Mouse (Mus musculus) c-Kit-positive CD71-positive TER-119-negative erythroid progenitor cells, embryonic 14.5 days (primary cell): ENCODE results near the gene Tmc2.

Experiments used
- DNase-seq: peaks from one replicate; pipeline ENCODE4 v3.0.0-alpha.2; 2013; ENCODE audit warnings: low read depth

The Tmc2 gene

DNA sequence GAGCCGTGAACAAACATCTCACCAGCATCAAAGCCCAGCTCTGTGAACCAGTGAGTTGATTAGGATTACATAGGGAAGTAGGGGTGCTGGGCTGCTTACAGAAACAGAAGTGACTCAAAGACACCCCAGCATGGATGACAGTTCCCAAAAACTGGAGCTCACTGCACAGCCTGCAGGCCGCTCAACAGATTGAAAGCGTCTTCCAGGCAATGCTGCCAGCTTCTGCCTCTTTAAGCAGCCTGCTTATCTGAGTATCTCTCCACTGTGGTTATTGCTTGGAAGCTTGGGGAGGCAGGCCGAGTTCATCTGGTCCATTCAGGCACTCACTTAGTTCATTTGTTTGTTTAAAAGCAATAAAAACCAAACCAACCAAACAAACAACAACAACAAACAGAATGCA is 61.8 kb downstream of the Tmc2 start:
- no peak for DNase-seq

DNA sequence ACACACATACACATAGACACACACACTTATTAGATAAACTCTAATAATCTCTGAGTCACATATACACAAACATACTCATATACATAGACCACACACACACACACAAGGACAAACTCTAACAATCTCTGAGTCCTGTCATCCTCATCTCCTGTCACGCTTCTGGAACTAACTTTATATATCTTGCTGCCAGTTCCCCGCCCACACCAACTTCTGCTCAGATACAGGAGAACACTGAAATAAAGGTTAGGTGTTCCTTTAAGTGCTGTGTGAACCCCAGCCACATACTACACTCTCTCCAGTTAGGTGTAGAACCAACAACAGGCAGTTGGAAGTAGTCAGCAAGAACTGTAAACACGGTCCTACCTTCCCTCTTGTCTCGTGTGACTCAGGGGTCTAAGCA is 65.8 kb downstream of the Tmc2 start:
- DNase-seq = no peak

DNA sequence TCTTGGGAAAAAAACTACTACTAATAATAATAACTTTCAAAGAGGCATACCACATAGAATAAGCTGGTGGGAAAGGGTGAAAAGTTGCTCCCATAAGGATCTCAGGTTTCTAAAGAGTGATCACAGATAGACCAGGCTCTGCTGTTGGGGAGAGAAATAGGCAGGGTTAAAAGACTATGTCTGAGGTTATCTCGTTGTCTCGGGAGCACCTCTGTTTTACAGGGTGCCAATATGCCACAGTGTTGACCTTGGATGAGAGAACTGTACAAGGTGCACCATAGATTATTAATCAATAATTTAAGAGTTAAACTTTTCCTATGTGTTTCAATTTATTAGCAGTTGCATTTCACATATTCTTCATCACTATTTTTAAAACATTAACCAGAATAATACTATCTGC is 66.9 kb downstream of the Tmc2 start:
- no peak for DNase-seq

DNA sequence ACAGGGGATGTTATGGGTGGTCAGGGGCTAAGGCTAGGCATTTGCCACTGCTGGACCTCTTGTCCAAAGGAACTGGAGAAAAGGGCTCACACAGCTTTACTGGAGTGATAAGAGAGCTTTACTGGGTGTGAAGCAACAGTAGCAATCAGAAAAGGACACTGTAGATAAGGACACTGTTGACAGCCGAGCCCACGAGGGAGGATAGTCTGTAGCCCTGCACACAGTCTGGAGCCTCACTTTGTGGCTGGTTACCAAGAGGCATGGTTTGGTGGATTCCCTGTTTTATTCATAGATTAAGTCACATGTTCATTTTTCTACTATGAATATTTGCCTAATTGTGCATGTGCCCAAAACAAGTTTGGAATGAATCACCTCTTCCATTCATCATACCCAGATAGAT is 67.4 kb downstream of the Tmc2 start:
- DNase-seq = peak; percentile 65

DNA sequence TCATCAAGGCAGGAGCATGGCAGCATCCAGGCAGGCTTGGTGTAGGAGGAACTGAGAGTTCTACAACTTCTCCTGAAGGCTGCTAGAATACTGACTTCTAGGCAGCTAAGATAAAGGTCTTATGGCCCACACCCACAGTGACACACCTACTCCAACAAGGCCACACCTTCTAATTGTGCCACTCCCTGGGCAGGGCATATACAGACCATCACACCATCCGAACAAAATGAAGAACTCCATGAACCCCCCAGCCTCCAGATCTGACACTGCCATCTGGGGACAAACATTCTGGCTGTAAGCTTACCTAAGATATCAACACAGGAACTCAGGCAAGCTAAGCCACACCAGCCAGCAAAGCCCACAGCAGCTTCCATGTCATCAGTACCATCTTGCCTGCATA is 70.5 kb downstream of the Tmc2 start:
- peak; percentile 79 for DNase-seq

DNA sequence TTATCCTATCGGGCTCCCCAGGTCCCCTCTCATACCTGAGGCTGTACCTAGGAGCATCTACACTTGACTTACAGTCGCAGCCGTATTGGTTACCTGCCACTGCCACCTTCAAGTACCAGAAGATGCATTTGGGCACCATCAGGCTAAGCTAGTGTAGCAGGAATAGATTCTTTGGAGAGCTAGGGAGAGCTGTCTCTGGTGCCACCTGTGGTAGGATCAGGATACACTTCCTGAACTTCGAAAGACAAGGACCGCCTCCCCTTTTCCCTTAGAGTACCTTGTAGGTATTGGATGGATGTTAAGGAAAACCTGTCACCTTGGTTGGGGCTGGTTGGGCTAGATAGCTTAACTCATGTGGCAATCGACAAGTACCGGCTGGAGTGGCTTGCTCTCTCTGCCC is 73.1 kb downstream of the Tmc2 start:
- DNase-seq = no peak

DNA sequence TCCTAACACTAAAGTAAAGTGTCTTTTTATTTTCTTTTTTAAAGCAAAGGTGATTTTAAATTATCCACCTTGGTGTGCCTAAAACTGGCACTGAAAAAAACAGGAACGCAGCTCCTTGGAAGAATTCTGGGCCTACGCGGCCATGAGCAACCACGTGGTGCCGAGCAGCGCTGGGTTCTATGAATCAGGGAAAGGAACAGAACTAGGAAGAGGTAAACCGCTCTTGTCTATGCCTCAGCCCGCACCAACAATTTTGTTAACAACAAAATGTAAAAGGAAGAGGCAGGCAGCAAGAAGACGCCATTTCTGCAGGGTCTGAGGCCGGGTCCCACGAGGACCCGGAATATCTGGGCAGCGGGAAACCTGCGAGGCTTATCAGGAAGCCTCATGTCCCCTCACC is 78.7 kb downstream of the Tmc2 start:
- no peak for DNase-seq

DNA sequence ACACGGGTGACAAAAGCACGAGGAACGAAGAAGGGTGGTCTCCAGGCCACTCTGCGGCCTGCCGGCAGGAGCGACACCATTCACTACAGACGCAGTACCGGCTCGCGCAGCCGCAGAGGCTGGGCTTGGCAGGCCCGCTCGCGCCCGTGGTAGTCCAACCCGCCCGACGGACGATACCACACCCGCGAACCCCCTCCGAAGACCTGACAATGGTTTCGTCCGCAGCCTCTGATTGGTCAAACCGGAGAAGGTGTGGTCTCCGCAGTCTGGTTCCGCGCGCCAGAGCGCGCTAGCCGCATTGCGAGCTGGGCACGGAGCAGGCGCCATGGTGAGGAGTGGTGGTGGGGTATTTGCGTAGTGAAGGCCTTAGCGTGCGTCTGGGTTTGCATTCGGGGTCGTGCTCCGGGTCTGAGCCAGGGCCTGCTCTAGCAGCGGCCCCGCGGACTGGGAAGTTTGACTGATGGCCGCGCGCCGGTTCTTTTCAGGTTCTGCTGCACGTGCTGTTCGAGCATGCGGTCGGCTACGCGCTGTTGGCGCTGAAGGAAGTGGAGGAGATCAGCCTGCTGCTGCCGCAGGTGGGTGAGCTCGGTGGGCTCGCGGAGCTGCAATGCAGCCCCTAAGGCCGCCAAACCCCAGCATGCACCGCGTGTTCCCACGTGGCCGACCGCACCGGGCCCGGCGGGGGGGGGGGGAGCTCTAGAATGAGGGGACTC is 79.3 kb downstream of the Tmc2 start, which contains the start of gene Nop56:
Gene Nop56 (plus strand): TSS at position 282 of the 713 bp plus-strand sequence.
- peak; percentile 94 for DNase-seq

DNA sequence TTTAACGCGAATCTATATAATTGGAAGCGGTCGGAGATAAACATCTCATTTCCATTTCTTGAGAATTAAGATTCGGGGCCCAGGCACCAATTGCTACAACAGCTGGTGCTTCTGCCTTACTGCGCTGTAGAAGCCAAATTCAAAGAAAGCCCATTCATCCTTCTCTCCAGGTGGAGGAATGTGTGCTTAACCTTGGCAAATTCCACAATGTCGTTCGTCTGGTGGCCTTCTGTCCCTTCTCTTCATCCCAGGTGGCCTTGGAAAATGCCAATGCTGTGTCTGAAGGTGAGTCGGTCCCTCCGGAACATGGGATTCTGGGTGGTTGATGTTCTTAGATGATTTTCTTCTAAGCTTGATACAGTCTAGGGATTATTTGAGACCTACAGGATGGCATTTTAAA is 79.9 kb downstream of the Tmc2 start:
- DNase-seq = no peak

DNA sequence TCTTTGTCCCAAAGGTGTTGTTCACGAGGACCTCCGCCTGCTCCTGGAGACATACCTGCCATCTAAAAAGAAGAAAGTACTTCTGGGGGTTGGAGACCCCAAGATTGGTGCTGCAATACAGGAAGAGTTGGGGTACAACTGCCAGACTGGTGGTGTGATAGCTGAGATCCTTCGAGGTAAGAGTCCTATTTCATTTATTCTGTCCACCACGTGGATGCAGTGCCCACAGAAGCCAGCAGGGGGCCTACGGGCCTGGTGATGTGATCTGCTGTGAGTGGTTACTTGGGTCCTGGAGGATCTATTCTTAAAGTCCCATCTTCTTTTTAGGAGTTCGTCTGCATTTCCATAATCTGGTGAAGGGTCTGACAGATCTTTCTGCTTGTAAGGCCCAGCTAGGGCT is 80.7 kb downstream of the Tmc2 start:
- peak; percentile 86 for DNase-seq

DNA sequence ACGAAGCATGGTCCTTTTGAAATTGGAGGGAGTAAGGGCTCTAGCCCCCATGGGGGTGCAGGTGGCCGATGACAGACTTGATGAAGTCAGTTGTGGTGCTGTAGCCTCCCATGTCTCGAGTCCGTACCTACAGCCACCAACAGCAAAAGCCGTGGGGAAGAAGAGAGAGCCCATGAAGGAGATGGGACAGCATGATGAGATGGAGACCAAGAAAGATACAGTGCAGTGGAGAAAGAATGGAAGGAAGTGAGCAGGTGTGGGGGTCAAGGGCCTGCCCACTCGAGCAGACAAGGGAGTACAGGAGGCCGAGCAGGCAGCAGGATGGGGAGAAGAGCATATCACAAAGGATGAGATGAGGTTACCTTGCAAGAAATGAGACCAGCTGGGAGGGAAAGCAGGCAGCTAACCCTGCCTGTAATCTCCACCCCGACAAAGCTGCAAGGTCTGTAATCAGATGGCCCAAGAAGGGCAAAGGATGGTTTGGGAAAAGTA is 84.7 kb downstream of the Tmc2 start:
- DNase-seq = no peak

DNA sequence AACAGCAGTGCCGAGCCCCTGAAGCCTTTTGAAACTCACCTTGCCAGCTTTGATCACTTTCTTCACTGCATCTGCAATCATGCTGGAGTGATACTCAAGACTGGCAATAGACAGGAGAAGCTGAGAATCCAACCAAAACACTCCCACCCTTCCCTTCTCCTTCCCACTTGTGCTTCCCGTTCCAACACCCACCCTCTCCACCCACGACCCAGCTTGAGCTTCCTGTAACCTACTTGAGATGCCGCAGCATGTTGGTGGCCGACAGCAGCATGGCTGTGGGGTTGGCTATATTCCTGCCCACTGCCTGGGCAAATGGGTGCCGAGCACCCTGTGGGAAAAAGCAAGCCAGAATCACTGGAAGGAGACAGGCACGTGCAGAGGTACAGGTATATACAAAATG is 85.2 kb downstream of the Tmc2 start:
- no peak for DNase-seq

DNA sequence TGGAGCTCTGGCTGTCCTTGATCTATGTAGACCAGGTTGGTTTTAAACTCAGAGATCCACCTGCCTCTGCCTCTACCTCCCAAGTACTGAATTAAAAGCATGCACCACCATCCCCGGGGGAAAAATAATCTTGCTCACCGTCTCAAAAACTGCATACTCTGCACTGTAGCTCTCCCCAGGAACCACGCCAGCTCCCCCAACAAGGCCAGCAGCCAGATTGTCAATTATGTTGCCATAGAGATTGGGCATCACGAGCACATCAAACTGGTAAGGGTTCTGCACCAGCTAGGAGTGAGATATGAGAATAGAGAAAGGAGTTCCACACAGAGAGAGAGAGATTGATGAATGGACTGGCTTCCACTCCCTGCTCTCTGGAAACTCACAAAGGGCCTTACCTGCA is 85.8 kb downstream of the Tmc2 start:
- no peak for DNase-seq

DNA sequence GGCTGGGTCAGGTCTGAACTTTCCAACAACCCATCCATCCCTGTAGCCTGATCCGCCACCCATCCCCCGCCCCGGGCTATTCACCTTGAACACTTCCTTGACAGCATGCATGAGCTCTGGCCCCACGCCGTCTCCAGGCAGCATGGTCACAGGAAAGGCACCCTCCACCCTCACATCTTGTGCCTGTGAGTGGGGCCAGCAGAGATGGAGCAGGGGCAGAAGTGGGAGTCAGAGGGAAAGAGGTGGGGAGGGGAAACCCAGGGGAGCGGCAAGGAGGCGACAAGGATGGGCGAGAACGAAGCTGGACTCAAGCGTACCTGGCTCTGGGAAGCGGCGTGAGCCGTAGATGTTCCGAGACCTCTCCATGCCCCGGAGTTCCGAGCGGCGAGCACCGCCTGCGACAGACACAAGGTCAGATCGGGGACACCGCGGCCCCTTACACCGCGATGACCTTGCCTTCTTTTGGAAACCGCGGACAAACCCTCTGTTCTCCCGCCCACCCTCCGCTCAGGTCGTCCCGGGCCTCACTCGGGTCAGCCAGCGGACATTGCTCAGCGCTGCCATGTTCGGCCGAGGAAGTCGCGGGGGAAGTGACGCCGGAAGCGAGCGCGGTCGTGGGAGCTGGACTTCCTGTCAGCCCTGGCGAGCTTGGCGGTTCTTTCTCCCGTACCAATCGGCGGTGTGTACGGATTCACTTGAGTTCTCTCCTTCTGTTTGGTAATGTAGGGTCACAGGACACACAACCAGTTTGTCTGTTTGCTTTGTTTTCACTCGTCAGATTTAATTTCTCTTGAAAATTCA is 89.1 kb downstream of the Tmc2 start, which contains the start of gene Idh3b:
Gene Idh3b (minus strand): TSS at position 694 of the 801 bp plus-strand sequence.
- peak; percentile 76 for DNase-seq

DNA sequence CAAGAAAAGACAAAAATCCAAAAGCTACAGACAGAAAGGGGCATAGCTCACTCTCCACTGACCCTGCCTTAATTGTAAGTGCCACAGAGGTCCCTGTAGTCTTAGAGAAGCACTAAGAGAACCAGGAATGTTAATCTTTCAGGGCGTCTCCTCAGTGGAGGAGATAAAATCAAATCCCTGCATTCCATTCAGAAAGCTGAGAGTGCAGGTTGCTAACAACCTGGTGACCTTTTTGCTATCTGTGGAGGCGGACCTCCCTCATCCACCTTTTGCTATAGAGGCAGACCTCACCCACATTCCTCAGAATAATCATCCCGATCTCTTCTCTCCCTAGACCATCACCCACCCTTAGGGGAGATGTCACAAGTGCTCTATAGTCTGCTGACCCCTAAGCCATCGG is 94.1 kb downstream of the Tmc2 start:
- no peak for DNase-seq

DNA sequence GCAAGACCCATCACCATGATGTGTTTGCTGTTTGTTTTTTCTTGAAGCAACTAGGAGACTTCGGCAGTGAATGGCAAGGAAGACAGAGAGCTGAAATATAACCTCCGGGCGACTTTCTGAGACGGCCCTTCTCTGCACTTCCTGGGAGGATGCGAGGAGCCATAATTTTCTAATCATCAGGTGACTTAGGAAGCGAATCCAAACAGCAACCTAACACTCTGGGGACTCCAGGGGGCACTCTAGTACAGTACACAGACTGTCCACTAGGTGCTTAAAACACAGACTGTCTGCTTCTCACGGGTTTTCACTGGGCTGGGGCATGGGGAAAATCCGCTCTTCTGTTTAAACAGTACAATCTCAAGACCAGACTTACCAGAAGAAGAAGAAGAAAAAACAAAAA is 96.4 kb downstream of the Tmc2 start:
- peak; percentile 63 for DNase-seq

DNA sequence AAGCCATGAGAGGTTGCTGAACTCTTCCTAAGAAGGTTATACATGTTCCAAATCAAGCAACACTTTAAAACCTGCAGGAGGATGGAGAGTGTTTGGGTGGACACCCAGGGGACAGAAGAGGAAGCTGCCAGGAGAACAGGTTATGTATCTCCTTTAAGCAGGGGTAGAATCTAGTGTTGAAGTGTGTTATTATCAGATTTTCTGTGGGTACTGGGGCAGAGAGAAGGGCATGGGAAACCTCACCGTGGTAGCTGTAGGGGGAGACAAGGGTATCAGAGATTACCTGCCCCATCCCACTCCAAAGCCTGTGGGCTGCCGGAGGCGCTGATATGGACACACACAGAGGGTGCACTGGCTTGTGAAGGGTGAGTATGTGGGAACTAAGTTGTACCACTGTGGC is 98.0 kb downstream of the Tmc2 start:
- no peak for DNase-seq

DNA sequence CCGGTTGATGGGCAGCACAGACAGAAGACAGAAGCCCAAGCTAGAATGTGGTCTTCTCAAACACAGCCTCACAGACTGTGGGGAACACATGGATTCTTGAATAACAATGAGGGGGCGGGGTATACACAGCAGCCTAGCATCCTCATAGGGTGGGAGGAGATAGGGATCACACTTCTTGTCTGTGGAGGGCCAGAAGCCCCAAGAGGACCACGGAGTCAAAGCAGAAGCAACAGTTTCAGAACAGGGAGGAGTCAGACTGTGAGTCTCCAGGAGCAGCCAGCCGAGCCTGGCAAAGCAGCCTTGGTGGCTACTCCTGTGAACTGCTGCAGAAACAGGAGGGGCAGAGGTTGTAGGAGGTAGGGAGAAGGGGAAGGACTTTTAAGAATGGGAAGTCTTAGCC is 98.5 kb downstream of the Tmc2 start:
- DNase-seq = no peak

DNA sequence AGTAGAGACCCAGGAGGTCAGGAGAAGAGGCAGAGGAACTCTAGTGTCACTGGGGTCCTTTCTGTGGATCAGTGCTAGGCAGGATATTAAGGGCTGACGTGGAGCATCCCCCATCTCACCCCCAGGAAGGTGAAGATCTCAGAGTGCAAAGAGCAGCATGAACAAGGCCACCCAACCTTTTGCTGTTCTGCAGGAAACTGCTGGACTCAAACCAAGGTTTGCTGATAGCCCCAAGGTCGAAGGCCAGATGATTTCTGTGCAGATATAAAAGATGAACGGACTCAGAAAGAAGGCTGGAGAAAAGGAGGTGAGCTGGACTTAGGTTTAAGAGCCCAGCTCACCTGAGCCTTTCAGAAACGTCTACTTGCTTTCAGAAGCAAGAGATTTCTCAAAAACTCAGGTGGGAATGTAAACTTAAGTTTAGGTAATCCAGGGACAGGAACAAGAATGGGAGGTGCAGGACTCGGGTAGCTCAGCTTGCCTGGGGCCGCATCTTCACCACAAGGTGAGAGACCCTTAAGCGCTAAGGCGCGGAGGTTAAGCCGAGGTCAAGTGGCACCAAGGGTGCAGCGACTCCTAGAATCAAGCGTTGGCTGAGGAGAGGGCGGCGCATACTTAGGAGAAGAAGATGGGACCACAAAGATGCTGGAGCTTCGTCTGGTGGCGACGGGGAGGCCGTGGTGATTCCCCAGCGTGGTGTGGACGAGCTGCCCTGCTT is 99.4 kb downstream of the Tmc2 start:
- no peak for DNase-seq

DNA sequence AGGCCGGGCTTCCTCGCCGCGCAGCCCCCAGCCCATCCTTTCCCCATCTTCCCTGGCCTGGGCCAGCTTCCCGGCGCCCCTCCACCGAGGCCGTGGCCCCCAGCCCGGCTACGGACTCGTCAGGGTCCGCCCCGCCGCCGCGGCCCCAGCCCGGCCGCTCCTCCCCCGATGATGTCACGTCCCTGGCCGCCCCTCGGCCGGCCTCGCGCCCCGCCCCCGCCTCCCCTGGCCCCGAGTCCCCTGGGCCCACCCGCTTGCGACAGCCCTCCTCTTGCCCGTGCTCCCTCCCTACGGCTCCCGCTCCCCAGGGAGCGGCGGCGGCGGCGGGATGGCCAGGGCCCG is 99.9 kb downstream of the Tmc2 start, which contains the start of gene Ebf4:
Gene Ebf4 (plus strand): TSS at position 234 of the 342 bp plus-strand sequence.
- DNase-seq = no peak

DNA sequence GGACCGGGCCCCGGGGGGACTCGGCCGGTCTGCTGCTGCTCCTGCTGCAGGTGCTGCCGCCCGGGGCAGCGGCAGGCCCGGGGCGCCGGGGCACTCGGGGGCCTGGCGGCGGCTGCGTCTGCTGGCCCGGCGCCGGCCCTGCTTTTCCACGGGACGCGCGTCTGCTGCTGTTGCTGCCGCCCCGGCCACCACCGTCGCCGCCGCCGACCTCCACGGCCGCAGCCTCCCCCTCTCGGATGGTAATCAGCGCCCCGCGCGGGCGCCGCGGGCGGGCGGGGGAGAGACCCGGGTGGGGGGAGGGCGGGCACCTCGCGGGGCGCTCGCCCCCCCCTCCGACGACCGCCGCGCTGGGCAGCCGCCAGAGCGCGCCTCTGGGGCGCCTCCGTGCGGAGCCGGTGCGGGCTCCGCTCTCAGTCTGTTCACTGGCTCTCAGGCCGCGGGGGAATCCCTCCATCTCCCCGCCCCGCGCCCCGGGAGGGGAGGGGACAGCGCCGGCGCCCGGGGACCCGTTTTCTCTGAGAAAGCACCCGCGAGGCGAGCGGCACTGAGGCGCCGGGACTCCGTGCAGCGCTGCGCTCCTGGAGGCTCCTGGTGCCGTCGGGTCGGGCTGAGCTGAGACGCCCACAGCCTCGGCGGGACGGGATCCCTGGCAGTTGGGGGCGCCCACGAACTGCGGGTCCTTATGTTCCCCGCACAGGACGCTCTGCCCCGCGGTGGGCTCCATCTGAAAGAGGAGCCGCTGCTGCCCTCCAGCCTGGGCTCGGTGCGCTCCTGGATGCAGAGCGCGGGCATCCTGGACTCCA is 100.5 kb downstream of the Tmc2 start:
- no peak for DNase-seq
